Mouse (Mus musculus) liver, adult (tissue): Measurements from ENCODE around the gene Ifrd1.

ENCODE experiments used
- GATA4 ChIP-seq: IDR thresholded peaks from 2 replicates; pipeline ENCODE4 v1.6.1; 2014; ENCODE audit warnings: mild to moderate bottlenecking, low read length; ENCODE audit not compliant: insufficient replicate concordance

Gene Ifrd1

GRCm38 (mm10) chr12:40177089-40177488 is 71.2 kb downstream of the Ifrd1 start:
- no peak for TF ChIP-seq GATA4

GRCm38 (mm10) chr12:40176158-40176557 is 72.1 kb downstream of the Ifrd1 start:
- no peak for TF ChIP-seq GATA4

GRCm38 (mm10) chr12:40171637-40172036 is 76.7 kb downstream of the Ifrd1 start:
- TF ChIP-seq GATA4 = no peak

- TF ChIP-seq GATA4 = no peak
Observed at GRCm38 (mm10) chr12:40169675-40170074, 78.6 kb downstream of the Ifrd1 start.

- TF ChIP-seq GATA4 = no peak
Observed at GRCm38 (mm10) chr12:40164621-40165020, 83.7 kb downstream of the Ifrd1 start.

GRCm38 (mm10) chr12:40160777-40161176 is 87.5 kb downstream of the Ifrd1 start:
- no peak for TF ChIP-seq GATA4

- TF ChIP-seq GATA4 = no peak
Observed at GRCm38 (mm10) chr12:40154188-40154587, 94.1 kb downstream of the Ifrd1 start.

GRCm38 (mm10) chr12:40152353-40153069 is 95.8 kb downstream of the Ifrd1 start:
- TF ChIP-seq GATA4 = no peak
